Mouse (Mus musculus) thymus, adult 2 months (tissue): ENCODE measurements around the gene Selenoo. TPM values are rescaled to one million over a fixed set of nuclear protein-coding genes. Genes with fewer than 3 reads are reported as not detected.

ENCODE experiments used
- DNase-seq: peaks from one replicate; pipeline ENCODE4 v3.0.0; 2021
- H3K27ac ChIP-seq: fragments of 200-500 bp; 2 replicates; pipeline ENCODE4 v1.5.1; 2012; ENCODE audit warnings: low read length, control low read depth; ENCODE audit not compliant: control insufficient read depth, insufficient read depth
- H3K27me3 ChIP-seq: fragments of 200-500 bp; 2 replicates; pipeline ENCODE4 v1.6.1; 2012; ENCODE audit warnings: mild to moderate bottlenecking, low read length, moderate library complexity, mixed read lengths; ENCODE audit not compliant: control insufficient read depth, insufficient read depth
- H3K36me3 ChIP-seq: fragments of 200-500 bp; 2 replicates; pipeline ENCODE4 v1.6.1; 2012; ENCODE audit warnings: mild to moderate bottlenecking, low read length, moderate library complexity; ENCODE audit not compliant: control insufficient read depth, insufficient read depth
- H3K4me1 ChIP-seq: fragments of 200-500 bp; replicated peaks from 2 replicates; pipeline ENCODE4 v1.6.1; 2012; ENCODE audit warnings: low read length; ENCODE audit not compliant: control insufficient read depth, insufficient read depth
- H3K4me3 ChIP-seq: fragments of 200-500 bp; 2 replicates; pipeline ENCODE4 v1.5.1; 2012; ENCODE audit warnings: mild to moderate bottlenecking, low read length, control low read depth, moderate library complexity; ENCODE audit not compliant: control insufficient read depth, insufficient read depth
- CTCF ChIP-seq: fragments of 200-500 bp; IDR thresholded peaks from 2 replicates; pipeline ENCODE4 v1.5.1; 2012; ENCODE audit warnings: mild to moderate bottlenecking, control low read depth, low read length, moderate library complexity, borderline replicate concordance; ENCODE audit not compliant: control insufficient read depth, poor library complexity, insufficient read depth; ENCODE audit errors: extremely low read depth
- POLR2A ChIP-seq: fragments of 200-500 bp; IDR thresholded peaks from 2 replicates; pipeline ENCODE4 v1.6.1; 2012; ENCODE audit warnings: mild to moderate bottlenecking, low read length, control low read depth, moderate library complexity; ENCODE audit not compliant: control insufficient read depth, poor library complexity, insufficient read depth; ENCODE audit errors: extremely low read depth
- WGBS: fragments of 180-500 bp; shearing (Covaris S2); methylation state at CpG from one replicate; pipeline ENCODE4 v1.1.7; 2018; 5-methylcytosine and 5-hydroxymethylcytosine counted together
- polyA plus RNA-seq: library from polyadenylated mRNA; depleted of rRNA; stranded (reverse); fragments of >200 nt; gene quantifications from 2 replicates; pipeline ENCODE4 v1.2.3, GENCODE M21; 2012

The Selenoo gene
- polyA plus RNA-seq, 1 experiment, result 62.4 TPM

DNA sequence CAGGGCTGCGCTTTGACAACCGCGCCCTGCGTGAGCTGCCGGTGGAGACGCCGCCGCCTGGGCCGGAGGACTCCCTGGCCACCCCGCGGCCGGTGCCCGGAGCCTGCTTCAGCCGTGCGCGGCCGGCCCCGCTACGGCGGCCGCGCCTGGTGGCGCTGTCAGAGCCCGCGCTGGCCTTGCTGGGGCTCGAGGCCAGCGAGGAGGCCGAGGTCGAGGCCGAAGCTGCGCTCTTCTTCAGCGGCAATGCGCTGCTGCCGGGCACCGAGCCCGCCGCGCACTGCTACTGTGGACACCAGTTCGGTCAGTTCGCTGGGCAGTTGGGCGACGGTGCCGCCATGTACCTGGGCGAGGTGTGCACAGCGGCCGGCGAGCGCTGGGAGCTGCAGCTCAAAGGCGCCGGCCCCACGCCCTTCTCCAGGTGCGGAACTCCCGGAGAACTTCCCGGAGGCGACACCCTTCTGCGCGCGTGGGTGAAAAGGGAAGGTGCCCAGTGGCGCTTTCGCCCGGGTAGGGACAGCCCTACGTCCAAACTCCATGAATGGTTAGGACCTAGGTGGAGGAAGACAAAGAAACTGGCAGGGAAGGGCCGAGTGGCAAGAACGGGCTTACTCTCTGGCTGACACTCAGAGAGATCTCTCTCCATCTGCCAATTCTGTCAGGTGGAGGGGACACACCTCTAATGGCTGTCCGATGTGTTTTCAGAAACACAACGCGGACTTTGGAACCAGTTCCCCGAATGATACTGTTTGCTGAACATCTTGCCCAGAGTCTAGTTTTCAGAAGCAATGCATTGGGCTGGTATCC lies 566 bp downstream of the Selenoo start:
- peak; percentile 30 for DNase-seq
- Histone ChIP-seq H3K27me3 (no peaks in the 10 kb centered on the region), H3K4me3 (peak overlapping the region; percentile 66), H3K36me3 (peaks cover 8% of the 10 kb centered on the region), H3K4me1 (peaks cover 13% of the 10 kb centered on the region), H3K27ac (no peak overlapping the region)
- 4% methylated on average over 65 of the region's 68 CpGs for WGBS
- no peak for TF ChIP-seq CTCF
- no peak for TF ChIP-seq POLR2A

DNA sequence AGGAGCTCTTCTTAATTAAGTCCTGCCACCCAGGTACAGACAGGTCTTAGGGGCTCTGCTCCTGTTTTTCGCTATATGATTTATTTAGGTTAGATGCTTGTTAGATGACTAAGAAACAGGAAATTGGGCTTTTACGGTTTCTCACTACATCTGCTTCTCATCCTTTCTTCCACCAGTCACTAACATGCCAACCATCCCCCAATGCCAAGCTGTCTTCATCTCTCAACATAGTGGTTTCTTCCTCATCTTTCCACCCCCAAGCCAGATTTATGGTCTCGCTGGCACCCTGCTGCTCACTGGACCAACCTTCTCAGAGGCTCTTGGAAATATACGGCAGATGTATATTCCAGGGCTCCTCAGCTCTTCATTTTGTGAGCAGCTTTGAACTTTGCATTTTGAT lies 1.8 kb downstream of the Selenoo start:
- Histone ChIP-seq H3K36me3 (peaks cover 15% of the 10 kb centered on the region), H3K4me1 (peaks cover 13% of the 10 kb centered on the region), H3K27ac (no peak overlapping the region), H3K4me3 (no peak overlapping the region), H3K27me3 (no peaks in the 10 kb centered on the region)
- no peak for DNase-seq
- TF ChIP-seq CTCF, result no peak
- no peak for TF ChIP-seq POLR2A
- 72% methylated on average over 4 of the region's 4 CpGs for WGBS

DNA sequence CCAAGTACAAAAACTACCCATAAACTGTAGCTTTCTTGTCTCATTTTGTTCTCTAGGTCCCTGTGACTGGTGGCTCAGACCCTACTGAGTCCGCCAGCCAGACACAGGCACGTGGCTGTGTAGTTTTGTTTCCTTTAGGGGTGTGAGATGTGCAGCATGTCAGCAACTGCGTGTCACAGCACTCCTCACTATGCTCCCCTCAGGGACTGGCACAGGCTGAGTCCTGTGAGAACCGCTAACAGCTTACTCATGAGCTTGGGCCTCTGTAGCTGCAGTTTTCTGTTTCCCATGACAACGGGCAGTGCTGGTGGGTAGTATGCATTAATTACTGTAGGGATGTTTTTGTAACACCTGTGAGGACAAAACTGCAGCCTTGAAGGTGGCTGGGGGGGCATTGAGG lies 3.3 kb downstream of the Selenoo start:
- H3K36me3 ChIP-seq, result peaks cover 28% of the 10 kb centered on the region
- no peak overlapping the region for H3K27ac ChIP-seq
- 94% methylated on average over 5 of the region's 5 CpGs for WGBS
- H3K27me3 ChIP-seq, result no peaks in the 10 kb centered on the region
- H3K4me3 ChIP-seq, result no peak overlapping the region
- DNase-seq, result no peak
- peaks cover 13% of the 10 kb centered on the region for H3K4me1 ChIP-seq
- TF ChIP-seq CTCF (no peak), POLR2A (no peak)

DNA sequence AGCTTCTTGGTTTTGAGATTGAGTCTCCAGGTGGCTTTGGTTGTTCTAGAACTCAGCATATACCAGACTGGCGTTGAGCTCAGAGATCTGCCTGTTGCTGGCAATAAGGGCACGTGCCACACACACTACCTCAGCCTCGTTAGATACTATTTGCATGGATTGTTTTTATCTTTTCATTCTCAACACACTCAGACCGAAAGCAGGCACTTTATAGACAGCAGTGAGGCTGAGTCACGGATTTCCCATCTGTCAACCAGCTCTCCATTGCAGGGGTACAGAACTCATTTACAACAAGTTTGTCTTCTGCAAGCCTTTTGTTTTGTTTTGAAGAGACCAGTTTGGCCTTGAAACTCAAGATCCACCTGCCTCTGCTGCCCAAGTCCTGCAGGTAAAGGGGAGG lies 8.6 kb downstream of the Selenoo start:
- Histone ChIP-seq H3K27ac (no peak overlapping the region), H3K36me3 (peaks cover 75% of the 10 kb centered on the region), H3K27me3 (no peaks in the 10 kb centered on the region), H3K4me1 (no peaks in the 10 kb centered on the region), H3K4me3 (no peak overlapping the region)
- no peak for TF ChIP-seq CTCF
- DNase-seq, result no peak
- 96% methylated on average over 5 of the region's 5 CpGs for WGBS

DNA sequence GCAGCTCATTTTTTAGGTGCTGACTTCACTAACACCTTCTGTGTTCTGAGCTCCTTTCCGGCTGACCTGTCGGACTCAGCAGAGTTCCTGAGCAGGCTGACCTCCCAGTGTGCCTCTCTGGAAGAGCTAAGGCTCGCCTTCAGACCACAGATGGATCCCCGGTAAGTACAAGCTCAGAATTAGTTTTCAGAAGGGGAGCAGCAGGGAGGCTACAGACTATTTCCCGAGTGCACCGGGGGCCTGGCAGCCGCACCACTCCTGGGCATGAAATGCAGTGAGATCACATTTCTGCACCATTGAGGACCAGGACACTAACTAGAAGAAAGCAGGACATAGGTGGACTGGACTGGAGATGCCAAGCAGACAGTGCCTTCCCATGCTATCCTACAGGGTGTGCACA lies 9.7 kb downstream of the Selenoo start:
- no peaks in the 10 kb centered on the region for H3K27me3 ChIP-seq
- TF ChIP-seq POLR2A, result no peak
- no peak for TF ChIP-seq CTCF
- H3K27ac ChIP-seq, result no peak overlapping the region
- DNase-seq, result no peak
- WGBS, result 96% methylated on average over 7 of the region's 7 CpGs
- no peak overlapping the region for H3K4me3 ChIP-seq
- H3K4me1 ChIP-seq, result no peaks in the 10 kb centered on the region
- peaks cover 80% of the 10 kb centered on the region for H3K36me3 ChIP-seq

DNA sequence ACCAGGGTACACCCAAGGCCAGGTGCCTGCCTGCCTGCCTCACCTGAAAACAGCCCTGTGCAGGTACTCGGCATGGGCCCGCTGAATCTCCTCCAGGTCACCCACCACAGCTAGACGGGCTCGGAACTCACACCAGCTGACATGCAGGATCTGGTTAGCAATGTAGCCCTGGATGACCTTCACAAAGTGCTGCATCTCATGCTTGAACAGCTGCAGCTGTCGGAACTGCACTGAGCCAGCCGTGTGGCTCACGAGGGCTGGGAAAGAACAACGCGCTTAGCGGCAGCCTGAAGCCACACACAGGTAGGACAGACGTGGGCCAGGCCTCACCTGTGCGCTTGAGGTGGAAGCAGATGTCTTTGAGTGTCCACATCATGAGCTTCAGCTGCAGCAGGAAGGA lies 11.9 kb downstream of the Selenoo start:
- no peak overlapping the region for H3K4me3 ChIP-seq
- TF ChIP-seq POLR2A (no peak), CTCF (no peak)
- H3K36me3 ChIP-seq, result peaks cover 72% of the 10 kb centered on the region
- H3K27ac ChIP-seq, result no peak overlapping the region
- no peak for DNase-seq
- 95% methylated on average over 12 of the region's 12 CpGs for WGBS
- no peaks in the 10 kb centered on the region for H3K27me3 ChIP-seq
- no peaks in the 10 kb centered on the region for H3K4me1 ChIP-seq

DNA sequence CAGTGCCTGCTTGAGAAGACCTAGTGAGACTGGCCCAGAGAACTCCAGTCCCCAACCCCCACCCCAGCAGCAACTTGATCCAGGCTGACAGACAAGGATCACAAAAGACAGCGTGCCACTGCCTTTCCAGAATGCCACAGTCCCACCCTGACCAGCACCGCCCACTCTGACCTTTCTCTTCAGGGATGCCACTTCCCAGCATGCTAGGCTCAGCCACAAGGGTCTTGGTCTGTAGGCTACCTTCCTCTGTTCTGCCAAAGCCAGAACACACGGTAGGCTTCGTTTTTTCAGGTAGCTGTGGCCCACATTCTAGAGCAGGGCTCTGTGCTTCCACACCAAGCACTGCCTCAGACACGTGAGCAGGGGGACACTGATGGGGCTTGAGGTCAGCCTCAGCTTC lies 13.8 kb downstream of the Selenoo start:
- Histone ChIP-seq H3K36me3 (peaks cover 61% of the 10 kb centered on the region), H3K27me3 (no peaks in the 10 kb centered on the region), H3K4me3 (no peak overlapping the region), H3K27ac (no peak overlapping the region), H3K4me1 (no peaks in the 10 kb centered on the region)
- no peak for DNase-seq
- no peak for TF ChIP-seq CTCF
- 96% methylated on average over 5 of the region's 5 CpGs for WGBS
